Mouse (Mus musculus) MEL (cell line): Measurements from ENCODE around the gene Ppp6r3. TPM values are rescaled to one million over a fixed set of nuclear protein-coding genes. Genes with fewer than 3 reads are reported as not detected.

Experiments used
- DNase-seq: peaks from one replicate; pipeline ENCODE4 v3.0.0; 2011; ENCODE audit warnings: low read depth, low spot score
- H3K27ac ChIP-seq: 2 replicates; pipeline ENCODE4 v1.5.1; 2012; ENCODE audit warnings: low read depth, mild to moderate bottlenecking, control low read depth, low read length, moderate library complexity; ENCODE audit not compliant: control insufficient read depth
- H3K27me3 ChIP-seq, 2 experiments: fragments of 150-350 bp in 1 of 2; sonication (generic) in 1 of 2; 2 replicates each; pipeline ENCODE4 v1.6.1; 2012; ENCODE audit warnings: low read length in 2 of 2, mild to moderate bottlenecking in 2 of 2, improper control_type of control experiment in 1 of 2, moderate library complexity in 1 of 2; ENCODE audit not compliant: insufficient read depth in 2 of 2, control insufficient read depth in 1 of 2
- H3K36me3 ChIP-seq, 2 experiments: 2 replicates each; pipeline ENCODE4 v1.6.1; 2012 to 2014; ENCODE audit warnings: low read length in 2 of 2, improper control_type of control experiment in 1 of 2, inconsistent platforms in 1 of 2, mild to moderate bottlenecking in 1 of 2; ENCODE audit not compliant: insufficient read depth in 2 of 2, control insufficient read depth in 1 of 2
- H3K4me1 ChIP-seq, 2 experiments: fragments of 150-350 bp in 1 of 2; sonication (generic) in 1 of 2; 2 replicates each; pipeline ENCODE4 v1.6.1; 2012; ENCODE audit warnings: low read length in 2 of 2, improper control_type of control experiment in 1 of 2, mild to moderate bottlenecking in 1 of 2; ENCODE audit not compliant: insufficient read depth in 2 of 2, control insufficient read depth in 1 of 2
- H3K4me3 ChIP-seq, 2 experiments: fragments of 150-350 bp in 1 of 2; sonication (generic) in 1 of 2; 2 replicates each; pipeline ENCODE4 v1.5.1; 2012; ENCODE audit warnings: low read depth in 2 of 2, low read length in 2 of 2, mild to moderate bottlenecking in 2 of 2, moderate library complexity in 2 of 2, control low read depth in 1 of 2, improper control_type of control experiment in 1 of 2; ENCODE audit not compliant: control insufficient read depth in 1 of 2, insufficient read depth in 1 of 2
- H3K79me2 ChIP-seq: 2 replicates; pipeline ENCODE4 v1.6.1; 2012; ENCODE audit warnings: mild to moderate bottlenecking, low read length, moderate library complexity; ENCODE audit not compliant: control insufficient read depth, poor library complexity, insufficient read depth
- H3K9ac ChIP-seq: 2 replicates; pipeline ENCODE4 v1.6.1; 2012; ENCODE audit warnings: low read depth, mild to moderate bottlenecking, control low read depth, low read length, moderate library complexity; ENCODE audit not compliant: control insufficient read depth, poor library complexity, severe bottlenecking
- H3K9me3 ChIP-seq: fragments of 150-350 bp; sonication (generic); replicated peaks from 2 replicates; pipeline ENCODE4 v1.6.1; 2012; ENCODE audit warnings: mild to moderate bottlenecking, low read length, improper control_type of control experiment, moderate library complexity; ENCODE audit not compliant: insufficient read depth
- CHD1 ChIP-seq: IDR thresholded peaks from 2 replicates; pipeline ENCODE4 v1.6.1; 2012; ENCODE audit warnings: low read depth, mild to moderate bottlenecking, inconsistent platforms, low read length, improper control_type of control experiment
- CHD2 ChIP-seq: IDR thresholded peaks from 2 replicates; pipeline ENCODE4 v1.6.1; 2011; ENCODE audit warnings: low read length, improper control_type of control experiment
- E2F4 ChIP-seq: IDR thresholded peaks from 2 replicates; pipeline ENCODE4 v1.6.1; 2011; ENCODE audit warnings: low read depth, low read length, improper control_type of control experiment, borderline replicate concordance
- ELF1 ChIP-seq: IDR thresholded peaks from 2 replicates; pipeline ENCODE4 v1.6.1; 2014; ENCODE audit warnings: low read depth, mild to moderate bottlenecking, inconsistent platforms, low read length, improper control_type of control experiment, moderate library complexity
- EP300 ChIP-seq, 2 experiments: IDR thresholded peaks; 2 replicates each; pipeline ENCODE4 v1.6.1; 2011; ENCODE audit warnings: improper control_type of control experiment in 2 of 2, low read length in 2 of 2, low read depth in 1 of 2, mild to moderate bottlenecking in 1 of 2
- HCFC1 ChIP-seq: IDR thresholded peaks from 2 replicates; pipeline ENCODE4 v1.6.1; 2012; ENCODE audit warnings: low read depth, mild to moderate bottlenecking, inconsistent platforms, low read length, improper control_type of control experiment, moderate library complexity
- JUND ChIP-seq: IDR thresholded peaks from 2 replicates; pipeline ENCODE4 v1.6.1; 2011; ENCODE audit warnings: low read depth, mild to moderate bottlenecking, improper control_type of control experiment, low read length
- MAFK ChIP-seq: IDR thresholded peaks from 2 replicates; pipeline ENCODE4 v1.6.1; 2011; ENCODE audit warnings: low read depth, mild to moderate bottlenecking, low read length, improper control_type of control experiment, borderline replicate concordance
- MAX ChIP-seq: IDR thresholded peaks from 2 replicates; pipeline ENCODE4 v1.6.1; 2011; ENCODE audit warnings: low read length, improper control_type of control experiment
- MEF2A ChIP-seq: IDR thresholded peaks from 2 replicates; pipeline ENCODE4 v1.6.1; 2014; ENCODE audit warnings: low read depth, mild to moderate bottlenecking, inconsistent platforms, low read length, improper control_type of control experiment; ENCODE audit not compliant: poor library complexity, insufficient replicate concordance, severe bottlenecking; ENCODE audit errors: extremely low read depth
- MXI1 ChIP-seq: IDR thresholded peaks from 2 replicates; pipeline ENCODE4 v1.6.1; 2011; ENCODE audit warnings: mild to moderate bottlenecking, low read depth, low read length, improper control_type of control experiment
- MYB ChIP-seq: IDR thresholded peaks from 2 replicates; pipeline ENCODE4 v1.6.1; 2011; ENCODE audit warnings: mild to moderate bottlenecking, low read depth, low read length, improper control_type of control experiment
- MYC ChIP-seq: IDR thresholded peaks from 2 replicates; pipeline ENCODE4 v1.6.1; 2011; ENCODE audit warnings: low read depth, mild to moderate bottlenecking, low read length, improper control_type of control experiment, moderate library complexity
- NELFE ChIP-seq: IDR thresholded peaks from 2 replicates; pipeline ENCODE4 v1.6.1; 2011; ENCODE audit warnings: low read depth, low read length, improper control_type of control experiment
- NRF1 ChIP-seq: IDR thresholded peaks from 2 replicates; pipeline ENCODE4 v1.6.1; 2014; ENCODE audit warnings: low read depth, mild to moderate bottlenecking, inconsistent platforms, low read length, improper control_type of control experiment, moderate library complexity; ENCODE audit not compliant: poor library complexity, insufficient read depth, severe bottlenecking
- SMC3 ChIP-seq: IDR thresholded peaks from 2 replicates; pipeline ENCODE4 v1.6.1; 2011; ENCODE audit warnings: low read depth, low read length, improper control_type of control experiment
- TBP ChIP-seq: IDR thresholded peaks from 2 replicates; pipeline ENCODE4 v1.8.0; 2011; ENCODE audit warnings: low read depth, low read length, improper control_type of control experiment
- TCF12 ChIP-seq: IDR thresholded peaks from 2 replicates; pipeline ENCODE4 v1.6.1; 2014; ENCODE audit warnings: low read depth, mild to moderate bottlenecking, inconsistent platforms, low read length, improper control_type of control experiment, moderate library complexity
- UBTF ChIP-seq: IDR thresholded peaks from 2 replicates; pipeline ENCODE4 v1.6.1; 2012; ENCODE audit warnings: low read depth, mild to moderate bottlenecking, inconsistent platforms, low read length, improper control_type of control experiment, moderate library complexity, borderline replicate concordance; ENCODE audit not compliant: insufficient read depth
- ZC3H11A ChIP-seq: IDR thresholded peaks from 2 replicates; pipeline ENCODE4 v1.6.1; 2012; ENCODE audit warnings: low read depth, mild to moderate bottlenecking, inconsistent platforms, low read length, improper control_type of control experiment
- ZKSCAN1 ChIP-seq: IDR thresholded peaks from 2 replicates; pipeline ENCODE4 v1.6.1; 2012; ENCODE audit warnings: low read depth, mild to moderate bottlenecking, inconsistent platforms, low read length, improper control_type of control experiment, moderate library complexity
- ZMIZ1 ChIP-seq: IDR thresholded peaks from 2 replicates; pipeline ENCODE4 v1.6.1; 2012; ENCODE audit warnings: low read depth, mild to moderate bottlenecking, inconsistent platforms, low read length, improper control_type of control experiment, moderate library complexity
- ZNF384 ChIP-seq: IDR thresholded peaks from 2 replicates; pipeline ENCODE4 v1.6.1; 2012; ENCODE audit warnings: low read depth, mild to moderate bottlenecking, inconsistent platforms, low read length, improper control_type of control experiment
- polyA plus RNA-seq, 2 experiments: library from polyadenylated mRNA; stranded (reverse) in 1 of 2; unstranded in 1 of 2; fragments of >175 nt in 1 of 2; fragments of >200 nt in 1 of 2; gene quantifications; 2 replicates each; pipeline versions ENCODE4 v1.2.1 to v1.2.4; 2012; ENCODE audit warnings: low replicate concordance in 2 of 2, low read depth in 1 of 2; ENCODE audit not compliant: insufficient read length in 2 of 2, insufficient read depth in 1 of 2, missing spikeins in 1 of 2
- total RNA-seq: library from RNA; depleted of rRNA; stranded (reverse); fragments of 300-350 nt; gene quantifications from 2 replicates; pipeline ENCODE4 v1.2.3, GENCODE M21; 2012

The Ppp6r3 gene
- total and polyA plus RNA-seq, 3 experiments: 49.4 to 135 (median 70.0) TPM

- DNase-seq: peak; percentile 40
- H3K9ac ChIP-seq: peak overlapping the region; percentile 32
- 0 out of 2 replicates have a peak overlapping the region, but pooled peaks have one; percentile 9 for H3K27ac ChIP-seq
Measured at GRCm38 (mm10) chr19:3576451-3577264, 1.1 kb upstream of the Ppp6r3 start.

DNA sequence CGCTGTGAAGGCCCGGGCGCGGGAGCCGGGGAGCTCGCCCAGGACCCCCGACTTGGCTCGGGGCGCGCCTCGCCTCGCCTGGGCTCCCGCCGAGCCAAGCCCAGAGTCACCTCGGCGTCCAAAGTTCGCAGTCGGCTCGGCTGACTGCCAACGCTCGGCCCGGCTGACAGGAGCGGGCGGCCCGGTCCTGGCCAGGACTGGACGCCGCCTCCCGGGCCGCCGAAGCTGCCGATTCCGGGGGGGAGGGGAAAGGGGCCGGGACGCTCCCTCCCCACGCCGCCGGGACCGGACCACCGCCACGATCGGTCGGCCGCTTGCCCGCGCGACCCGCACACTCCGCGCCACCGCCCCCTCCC is 295 bp downstream of the Ppp6r3 start:
- peaks cover 4 to 14% of the 10 kb centered on the region in 2 experiments for H3K4me1 ChIP-seq

More at GRCm38 (mm10) chr19:3576451-3577264, 1.1 kb upstream of the Ppp6r3 start:
- Histone ChIP-seq H3K4me3 (peak overlapping the region in 1 of 2 experiments; percentile 31; a peak in 2 of 4 replicates), H3K27me3 (no peaks in the 10 kb centered on the region), H3K36me3 (peaks cover 0 to 17% of the 10 kb centered on the region in 2 experiments; a peak in 2 of 4 replicates), H3K79me2 (peaks cover 34% of the 10 kb centered on the region), H3K9me3 (no peaks in the 10 kb centered on the region), H3K4me1 (peaks cover 4 to 14% of the 10 kb centered on the region in 2 experiments)
- TF ChIP-seq ZMIZ1 (no peak), ZKSCAN1 (no peak), EP300 (IDR thresholded peaks at IDR 0.05; ENCODE audit: low read depth in 1 of 2, low read length in 2 of 2) (no peak), CHD1 (no peak), MYC (0 out of 2 replicates have a peak, but pooled peaks have one; percentile 7), SMC3 (no peak), CHD2 (no peak), ELF1 (no peak), HCFC1 (no peak)

GRCm38 (mm10) chr19:3574593-3575094 is 905 bp downstream of the Ppp6r3 start:
- no peak overlapping the region for H3K27ac ChIP-seq
- peak overlapping the region; percentile 64 to 86 for H3K4me3 ChIP-seq
- peaks cover 4 to 14% of the 10 kb centered on the region in 2 experiments for H3K4me1 ChIP-seq
- H3K9me3 ChIP-seq: no peaks in the 10 kb centered on the region
- H3K79me2 ChIP-seq: peaks cover 50% of the 10 kb centered on the region
- peak overlapping the region; percentile 96 for H3K9ac ChIP-seq
- H3K27me3 ChIP-seq: no peaks in the 10 kb centered on the region
- DNase-seq: peak; percentile 54
- H3K36me3 ChIP-seq: peaks cover 0 to 17% of the 10 kb centered on the region in 2 experiments; a peak in 2 of 4 replicates
- TF ChIP-seq JUND: no peak
- TF ChIP-seq TCF12: no peak
- TF ChIP-seq MXI1: peak; percentile 98
- no peak for TF ChIP-seq E2F4
- TF ChIP-seq ZC3H11A: no peak
- no peak for TF ChIP-seq MAFK
- TF ChIP-seq CHD1: peak; percentile 84; the same call in 1 of the 2 replicates
- TF ChIP-seq NELFE: no peak
- 0 out of 2 replicates have a peak, but pooled peaks have one; percentile 24 for TF ChIP-seq MYC
- no peak for TF ChIP-seq MYB
- TF ChIP-seq ELF1: no peak
- no peak for TF ChIP-seq ZMIZ1
- no peak for TF ChIP-seq ZNF384
- TF ChIP-seq NRF1: no peak
- no peak for TF ChIP-seq EP300 (IDR thresholded peaks at IDR 0.05; ENCODE audit: low read depth in 1 of 2, low read length in 2 of 2)
- TF ChIP-seq MAX: peak; percentile 68
- no peak for TF ChIP-seq CHD2

More for the DNA sequence above, 295 bp downstream of the Ppp6r3 start:
- Histone ChIP-seq H3K4me3 (peak overlapping the region; percentile 64 to 86), H3K27ac (peak overlapping the region; percentile 75), H3K79me2 (peaks cover 46% of the 10 kb centered on the region), H3K36me3 (peaks cover 0 to 17% of the 10 kb centered on the region in 2 experiments; a peak in 2 of 4 replicates), H3K9me3 (no peaks in the 10 kb centered on the region), H3K27me3 (no peaks in the 10 kb centered on the region), H3K9ac (peak overlapping the region; percentile 96)
- DNase-seq: no peak
- TF ChIP-seq MEF2A: no peak
- TF ChIP-seq TBP: no peak
- no peak for TF ChIP-seq ZMIZ1
- TF ChIP-seq CHD2: no peak
- TF ChIP-seq NELFE: no peak
- TF ChIP-seq ELF1: no peak
- TF ChIP-seq UBTF: peak; percentile 63; the same call in 1 of the 2 replicates
- no peak for TF ChIP-seq MAX
